Mouse (Mus musculus): Measurements from ENCODE around the gene Ppm1a. TPM values are rescaled to one million over a fixed set of nuclear protein-coding genes. Genes with fewer than 3 reads are reported as not detected.

The Ppm1a gene
- 100 to 1,000 TPM; 156 to 160 TPM for total RNA-seq (2021)
- long read RNA-seq, experiment 1, full-length matches to known transcripts = 135 of 147 reads
- long read RNA-seq, experiment 1, partial matches to known transcripts = 7 of 147 reads
- long read RNA-seq, experiment 1, other reads (novel, unspliced or antisense) = 5 of 147 reads
- long read RNA-seq, experiment 2, full-length matches to known transcripts = 131 of 149 reads
- long read RNA-seq, experiment 2, partial matches to known transcripts = 13 of 149 reads
- long read RNA-seq, experiment 2, other reads (novel, unspliced or antisense) = 5 of 149 reads

DNA sequence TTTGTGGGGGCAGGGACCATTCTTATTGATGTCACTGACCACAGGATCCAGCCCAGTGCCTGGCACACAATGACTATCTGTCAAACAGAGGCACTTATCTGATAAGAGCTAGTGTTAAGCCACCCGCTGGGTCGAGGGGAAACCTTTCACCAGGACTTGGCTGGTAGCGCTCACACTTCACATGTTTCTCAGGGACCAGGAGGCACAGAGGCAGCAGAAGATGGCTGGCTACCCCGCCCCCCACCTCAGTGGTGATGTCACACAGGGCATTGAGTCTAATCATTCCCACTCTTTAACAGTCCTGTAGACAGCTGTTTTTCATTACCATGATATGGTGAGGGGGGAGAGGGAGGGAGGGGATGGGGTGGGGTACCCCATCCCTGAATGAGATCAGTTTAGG lies at the start of gene Ppm1a:
Gene Ppm1a (plus strand): TSS at position 370 of the 400 bp plus-strand sequence.
- no peak for DNase-seq
- intact Hi-C loops (cut with DNase I; ENCODE audit: low total_unique reads) = no loop called here

DNA sequence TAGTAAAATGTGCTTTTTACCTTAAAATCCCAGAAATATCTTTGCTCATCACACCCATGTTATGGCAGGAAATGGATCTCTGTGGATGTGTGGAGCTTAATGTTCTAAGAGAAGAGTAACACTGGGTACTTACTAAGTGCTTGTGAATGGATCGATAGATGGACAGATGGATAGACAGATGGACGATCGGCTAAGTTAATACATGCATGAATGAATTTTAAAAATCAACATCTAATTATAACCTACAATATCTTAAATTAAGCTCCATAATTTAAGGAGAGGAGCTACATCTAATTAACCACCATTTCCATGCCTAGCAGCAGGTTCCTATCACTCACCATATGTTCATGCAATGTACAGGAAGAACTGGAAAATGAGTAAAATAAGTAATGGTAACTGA lies 47.3 kb upstream of the Ppm1a start:
- no peak for DNase-seq
- intact Hi-C loops (cut with DNase I; ENCODE audit: low total_unique reads) = no loop called here

DNA sequence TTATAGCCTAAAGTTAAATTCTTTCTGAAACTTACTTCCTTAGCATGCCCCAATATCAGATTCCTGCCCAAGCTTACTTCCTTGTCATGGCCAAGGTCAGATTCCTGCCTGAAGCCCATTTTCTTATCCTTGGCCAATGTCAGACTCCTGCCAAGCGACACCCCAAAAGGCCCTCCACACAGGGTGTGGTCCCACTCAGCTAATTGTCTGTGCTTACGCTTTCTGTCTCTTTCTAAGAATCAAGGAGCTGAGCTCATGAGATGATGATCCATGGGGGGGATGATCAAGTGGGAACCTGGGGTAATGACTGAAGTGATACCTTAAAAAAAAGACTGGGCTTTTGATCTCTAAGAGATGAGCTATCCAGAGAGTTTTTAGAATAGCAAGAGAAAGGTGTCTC lies 42.4 kb upstream of the Ppm1a start:
- intact Hi-C loops (cut with DNase I; ENCODE audit: low total_unique reads) = no loop called here
- no peak for DNase-seq

DNA sequence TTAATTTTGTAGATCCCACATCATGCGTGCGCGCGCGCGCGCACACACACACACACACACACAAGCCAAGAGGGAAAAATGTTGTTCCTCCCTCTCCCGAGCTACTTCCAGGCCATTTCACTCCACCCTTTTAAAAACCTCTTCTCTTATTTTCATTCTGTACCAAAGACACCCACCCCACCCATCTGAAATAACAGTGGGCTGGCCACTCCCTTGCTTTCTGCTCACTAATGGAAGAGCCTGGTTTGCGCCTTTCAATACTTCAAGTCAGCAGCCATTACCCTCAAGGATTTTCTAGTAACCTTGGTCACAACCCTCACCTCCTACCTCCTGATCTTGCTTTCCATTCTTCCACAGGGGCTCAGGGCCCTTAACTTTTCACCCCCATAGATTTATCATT lies 41.4 kb upstream of the Ppm1a start:
- intact Hi-C loops (cut with DNase I; ENCODE audit: low total_unique reads) = no loop called here

DNA sequence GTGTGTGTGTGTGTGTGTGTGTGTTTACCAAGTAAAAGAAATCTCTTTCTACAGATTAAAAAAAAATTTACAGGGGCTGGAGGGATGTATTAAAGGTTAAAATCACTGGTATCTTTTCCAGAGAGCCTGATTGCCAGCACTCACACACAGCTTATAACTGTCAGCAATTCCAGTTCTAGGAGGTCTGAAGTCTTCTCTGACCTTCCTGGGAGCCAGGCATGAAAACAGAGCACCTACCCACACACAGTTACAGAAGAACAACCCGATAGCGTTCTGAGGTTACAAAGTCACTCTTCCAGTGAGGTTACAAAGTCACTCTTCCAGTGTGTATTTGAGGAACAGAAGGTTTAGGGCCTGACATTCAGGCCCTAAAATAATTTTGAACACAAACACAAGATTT lies 38.2 kb upstream of the Ppm1a start:
- intact Hi-C loops (cut with DNase I; ENCODE audit: low total_unique reads) = no loop called here
- no peak for DNase-seq

More for the DNA sequence above, 41.4 kb upstream of the Ppm1a start:
- no peak for DNase-seq

DNA sequence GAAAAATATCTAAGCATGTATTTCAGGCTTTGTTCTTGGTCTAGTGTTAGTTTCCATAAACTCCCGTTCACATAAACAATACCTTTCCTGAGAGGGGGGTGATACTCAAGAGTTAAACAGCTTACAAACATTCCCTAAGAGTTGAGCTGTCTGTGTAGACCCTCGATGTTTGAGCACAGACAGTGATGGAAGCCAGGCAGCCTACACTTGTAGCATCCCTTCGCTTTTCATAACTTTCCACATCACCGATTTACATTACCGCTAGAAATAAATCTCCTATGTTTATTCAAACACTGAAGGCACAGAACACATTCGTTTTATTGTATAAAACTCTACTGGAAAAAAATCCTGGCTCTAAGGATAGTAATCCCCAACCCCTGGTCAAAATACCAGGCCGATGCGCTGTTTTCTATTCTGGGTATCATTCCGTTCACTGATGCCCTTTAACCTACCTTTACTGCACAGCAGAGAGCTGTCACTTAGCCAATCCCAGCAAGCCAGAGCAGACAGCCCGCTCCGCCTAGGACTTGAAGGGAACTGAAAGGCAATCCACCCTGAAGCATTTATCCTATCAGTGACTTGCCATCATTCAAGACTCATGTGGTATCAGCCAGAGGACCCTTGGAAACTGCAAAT lies 37.7 kb upstream of the Ppm1a start:
- intact Hi-C loops (cut with DNase I; ENCODE audit: low total_unique reads) = no loop called here
- DNase-seq = no peak

DNA sequence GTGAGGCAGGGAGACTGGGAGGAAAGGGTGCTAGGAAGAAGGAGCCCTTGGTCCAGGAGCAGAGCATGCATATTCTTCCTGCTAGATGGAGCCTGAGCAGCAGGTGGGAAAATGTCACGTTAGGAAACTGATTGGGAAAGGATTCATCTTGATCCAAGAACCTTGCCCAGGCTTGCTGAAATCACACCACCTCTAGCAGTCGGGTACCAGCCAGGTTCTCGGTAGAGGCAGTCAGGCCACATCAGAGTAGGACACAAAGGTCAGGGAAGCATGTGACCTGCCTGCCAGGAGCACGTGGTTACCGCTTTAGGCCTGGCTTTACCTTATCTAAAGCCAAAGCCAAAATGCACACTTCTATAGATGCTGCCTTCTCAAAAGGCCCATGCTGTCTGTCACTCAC lies 35.5 kb upstream of the Ppm1a start:
- no peak for DNase-seq
- intact Hi-C loops (cut with DNase I; ENCODE audit: low total_unique reads) = no loop called here

DNA sequence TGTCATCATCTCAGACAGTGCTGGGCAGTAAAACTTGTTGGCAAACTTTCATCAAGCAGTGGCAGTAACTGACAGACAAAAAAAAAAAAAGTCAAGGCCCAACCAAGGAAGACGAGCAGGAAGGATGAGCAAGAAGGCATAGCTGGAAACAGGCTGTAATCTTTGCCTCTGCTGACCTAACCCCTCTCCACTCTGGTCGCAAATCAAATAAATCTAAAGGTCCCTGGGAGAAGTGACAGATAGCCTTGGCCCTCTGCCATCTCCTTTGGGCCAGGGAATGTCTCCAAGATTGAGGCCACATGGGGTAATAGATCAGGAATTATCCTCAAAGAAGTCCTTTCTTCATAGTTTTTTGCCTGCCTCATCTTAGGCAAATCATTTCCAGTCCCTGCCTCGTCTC lies 33.3 kb upstream of the Ppm1a start:
- peak; percentile 8 for DNase-seq
- intact Hi-C loops (cut with DNase I; ENCODE audit: low total_unique reads) = no loop called here

DNA sequence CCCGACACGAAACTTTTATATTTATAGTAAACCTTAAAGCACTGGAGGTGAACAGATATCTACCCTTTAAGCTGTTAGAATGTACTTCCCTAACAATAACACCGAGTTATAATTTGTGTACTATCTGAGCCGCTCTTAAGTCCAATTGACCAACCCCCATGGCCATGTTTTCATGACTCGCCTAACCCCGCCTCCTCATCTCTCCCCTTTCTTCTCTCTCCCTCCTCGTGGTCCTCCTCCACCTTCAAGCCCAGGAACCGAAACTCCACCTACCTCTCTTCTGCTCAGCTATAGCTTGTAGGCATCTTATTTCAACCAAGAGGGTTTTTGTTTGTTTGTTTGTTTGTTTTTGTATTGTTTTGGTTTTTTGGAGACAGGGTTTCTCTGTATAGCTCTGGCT lies 30.2 kb upstream of the Ppm1a start:
- DNase-seq = no peak
- intact Hi-C loops (cut with DNase I; ENCODE audit: low total_unique reads) = no loop called here

DNA sequence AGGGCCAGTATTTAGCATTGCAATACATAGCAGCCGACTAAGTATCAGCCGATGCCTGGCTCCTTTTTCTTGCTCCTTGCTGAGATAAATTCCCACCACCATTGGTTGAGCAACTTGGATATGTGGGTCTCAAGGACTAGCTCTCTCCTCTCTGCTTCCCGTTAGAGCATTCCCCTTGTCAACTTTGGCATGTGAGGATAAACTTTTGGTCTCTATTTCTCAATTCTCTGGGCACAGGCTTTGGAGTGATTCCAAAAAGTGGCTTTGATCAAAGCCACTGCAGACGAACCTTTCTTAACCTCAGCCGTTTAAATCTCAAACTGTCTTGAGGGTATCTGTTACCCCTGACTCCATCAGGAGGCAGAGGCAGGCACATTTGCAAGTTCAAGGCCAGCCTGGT lies 29.6 kb upstream of the Ppm1a start:
- intact Hi-C loops (cut with DNase I; ENCODE audit: low total_unique reads) = no loop called here
- DNase-seq = no peak

DNA sequence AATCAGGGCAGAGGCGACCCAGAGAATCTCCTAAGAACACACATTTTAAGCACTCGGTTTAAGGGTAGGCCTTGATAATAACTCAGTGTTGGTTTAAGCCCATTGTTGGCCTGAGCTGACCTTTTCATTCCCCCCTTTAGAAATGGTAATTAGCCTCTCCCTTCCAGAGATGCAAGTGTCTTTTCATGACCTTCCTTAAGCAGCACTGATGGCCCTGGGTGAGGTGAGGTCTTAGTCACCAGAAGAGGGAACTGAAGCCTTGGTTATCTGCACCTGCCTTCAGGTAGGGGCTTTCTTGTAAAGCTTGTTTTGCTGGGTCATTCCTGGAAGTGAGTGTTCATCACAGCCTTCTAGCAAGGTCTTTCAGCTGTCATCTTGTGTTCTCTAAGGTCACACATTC lies 23.1 kb upstream of the Ppm1a start:
- no peak for DNase-seq
- intact Hi-C loops (cut with DNase I; ENCODE audit: low total_unique reads) = no loop called here

DNA sequence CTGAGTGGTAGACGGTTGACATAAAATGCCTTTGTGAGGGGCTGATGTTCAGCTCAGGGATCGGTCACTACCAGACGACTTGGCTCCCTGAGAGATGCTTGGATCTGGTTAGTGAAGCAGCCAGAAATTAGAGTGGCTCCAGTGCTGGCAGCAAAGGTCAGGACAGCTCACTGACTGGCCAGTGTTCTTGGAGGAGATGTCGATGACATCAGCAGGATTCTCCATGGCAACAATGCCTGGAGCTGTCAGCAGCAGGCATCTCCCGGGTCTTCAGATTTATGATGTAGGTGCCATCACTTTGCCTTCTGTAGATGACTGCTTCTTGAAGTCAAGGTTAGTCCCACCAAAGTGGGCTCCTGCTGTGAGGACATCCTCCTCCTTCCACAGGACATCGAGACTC lies 16.1 kb upstream of the Ppm1a start:
- intact Hi-C loops (cut with DNase I; ENCODE audit: low total_unique reads) = no loop called here
- no peak for DNase-seq

DNA sequence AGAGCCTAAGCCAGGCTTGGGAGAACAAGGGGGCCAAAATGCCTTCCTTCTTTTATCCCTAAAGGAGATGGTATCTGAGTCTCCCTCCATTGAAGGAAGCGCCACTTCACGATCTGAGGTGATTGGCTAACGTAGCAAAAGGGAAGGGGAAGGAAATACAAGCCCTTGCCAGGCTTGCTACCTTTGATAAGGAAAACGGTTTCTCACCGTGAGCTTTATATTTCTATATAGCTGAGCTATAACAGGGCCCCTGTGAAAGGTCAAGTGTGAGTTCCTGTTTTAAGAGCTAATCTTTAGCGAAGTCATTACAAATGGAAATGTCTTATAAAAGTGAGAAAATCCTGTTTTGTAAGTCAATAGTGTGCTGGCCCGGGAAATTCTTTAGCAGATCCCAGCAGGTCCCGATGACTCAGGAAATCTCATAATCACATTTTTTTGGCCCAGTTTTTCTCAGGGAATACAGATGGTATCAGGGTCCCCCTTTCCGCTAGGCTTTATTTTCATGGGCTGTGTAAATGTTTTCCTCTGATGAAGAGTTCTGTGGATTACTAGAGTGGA lies 12.4 kb upstream of the Ppm1a start:
- intact Hi-C loops (cut with DNase I; ENCODE audit: low total_unique reads) = no loop called here
- no peak for DNase-seq

DNA sequence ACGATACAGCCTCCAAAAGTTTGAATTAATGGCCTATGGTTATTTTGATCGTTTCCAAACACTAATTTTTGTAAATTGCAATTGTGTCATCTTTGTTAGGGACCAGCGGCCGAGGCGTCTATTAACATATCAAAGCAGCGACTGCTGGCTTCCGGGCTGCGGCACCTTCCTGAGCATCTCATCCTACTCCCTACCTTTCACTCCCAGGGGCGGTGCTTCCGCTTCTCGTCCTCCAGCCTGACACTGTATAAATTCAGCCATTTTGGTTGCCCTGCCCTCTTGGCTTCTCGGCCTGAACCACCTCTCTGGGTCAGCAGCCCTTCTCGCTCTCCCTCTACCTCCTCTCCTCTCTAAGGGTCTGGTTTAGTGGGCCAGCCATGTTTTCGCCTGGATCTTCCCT lies 11.8 kb upstream of the Ppm1a start:
- intact Hi-C loops (cut with DNase I; ENCODE audit: low total_unique reads) = no loop called here
- no peak for DNase-seq

DNA sequence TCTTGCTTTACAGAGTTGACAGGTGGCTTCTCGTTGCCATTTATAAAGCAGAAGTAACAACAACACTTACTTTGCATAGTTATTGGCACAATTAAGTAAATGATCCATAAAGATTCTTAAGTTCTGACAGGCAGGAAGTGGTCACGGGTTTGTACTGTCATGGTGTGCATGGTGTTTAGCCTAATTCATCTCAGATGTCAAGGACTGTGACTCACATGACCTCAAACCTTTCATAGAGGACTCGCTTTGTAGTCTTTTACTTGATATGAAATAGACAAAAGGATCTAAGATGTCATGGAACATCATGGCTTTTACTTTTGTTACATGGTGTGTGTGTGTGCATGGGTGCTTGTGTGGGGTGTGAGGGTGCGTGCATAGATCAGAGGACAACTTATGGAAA lies 8.9 kb upstream of the Ppm1a start:
- intact Hi-C loops (cut with DNase I; ENCODE audit: low total_unique reads) = no loop called here
- no peak for DNase-seq

DNA sequence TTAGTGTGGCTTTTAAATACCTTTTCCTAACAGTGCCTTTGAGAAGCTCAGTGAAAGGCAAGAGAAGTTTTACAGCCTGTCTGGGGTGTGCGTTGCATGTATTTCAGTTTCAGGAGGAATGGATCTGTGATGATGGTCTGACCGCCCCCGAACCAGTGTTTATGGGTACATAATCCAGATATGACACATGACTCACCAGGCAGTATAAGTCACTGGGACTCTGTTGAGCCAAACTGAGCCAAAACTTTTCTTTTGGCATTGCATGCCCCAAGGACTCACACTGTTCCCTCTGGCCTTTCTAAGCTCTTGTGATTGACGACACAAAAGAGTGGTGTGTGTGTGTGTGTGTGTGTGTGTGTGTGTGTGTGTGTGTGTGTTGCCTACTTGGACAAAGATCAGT lies 8.4 kb upstream of the Ppm1a start:
- intact Hi-C loops (cut with DNase I; ENCODE audit: low total_unique reads) = no loop called here
- DNase-seq = no peak

DNA sequence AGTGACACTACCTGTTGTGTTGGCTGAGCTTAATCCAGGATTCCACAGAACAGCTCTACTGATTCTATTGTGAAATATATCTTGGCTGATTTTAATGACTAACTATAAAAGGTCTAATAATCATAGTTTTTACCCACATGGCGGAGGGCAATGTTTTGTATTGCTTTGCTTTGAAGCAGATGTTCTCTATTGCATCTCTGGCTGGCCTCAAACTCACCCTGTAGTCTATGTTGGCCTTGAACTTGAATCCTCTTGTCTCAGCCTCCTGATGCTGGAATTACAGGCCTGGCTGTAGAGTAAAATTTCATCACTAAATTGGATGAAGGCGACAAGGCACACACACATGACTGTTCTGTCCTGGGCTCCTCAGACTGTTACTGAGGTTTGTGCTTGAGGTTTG lies 7.8 kb upstream of the Ppm1a start:
- intact Hi-C loops (cut with DNase I; ENCODE audit: low total_unique reads) = no loop called here
- DNase-seq = no peak

DNA sequence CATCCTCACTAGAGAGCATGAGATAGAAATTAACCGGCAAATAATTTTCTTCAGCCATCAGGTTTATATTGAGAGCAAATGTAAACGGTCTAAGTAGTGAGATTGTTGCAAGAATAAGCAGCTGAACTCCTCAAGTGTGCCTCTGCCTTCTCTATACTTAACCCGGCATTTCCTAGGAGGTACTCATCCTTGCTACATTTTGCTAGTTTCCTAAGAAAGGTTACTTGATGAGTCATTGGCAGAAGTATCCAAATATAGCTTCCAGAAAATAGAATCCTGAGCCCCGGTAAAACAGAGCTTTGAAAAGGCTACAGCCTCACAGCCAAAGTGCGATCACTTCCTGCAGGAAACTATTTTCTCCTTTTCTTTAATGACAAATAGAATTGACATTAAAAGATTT lies 7.2 kb upstream of the Ppm1a start:
- intact Hi-C loops (cut with DNase I; ENCODE audit: low total_unique reads) = no loop called here
- no peak for DNase-seq

DNA sequence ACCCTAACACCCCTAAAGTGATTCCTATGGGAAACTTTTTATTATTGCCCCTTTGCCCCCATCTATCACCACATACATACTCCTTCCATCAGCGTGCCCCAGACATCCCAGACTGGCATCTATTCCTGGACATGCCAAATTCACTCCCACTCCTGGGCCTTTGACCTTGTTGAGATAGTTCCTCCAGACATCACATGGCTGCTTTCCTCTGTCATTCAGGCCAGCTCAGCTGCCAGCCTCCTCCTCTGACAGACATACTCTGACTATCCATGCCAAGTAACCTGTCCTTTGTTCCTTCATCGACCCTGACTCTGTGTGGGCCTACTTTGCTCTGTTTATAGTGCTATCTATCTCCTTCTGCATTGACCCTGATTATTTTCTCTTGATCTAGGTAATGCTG lies 6.6 kb upstream of the Ppm1a start:
- DNase-seq = no peak
- intact Hi-C loops (cut with DNase I; ENCODE audit: low total_unique reads) = no loop called here

DNA sequence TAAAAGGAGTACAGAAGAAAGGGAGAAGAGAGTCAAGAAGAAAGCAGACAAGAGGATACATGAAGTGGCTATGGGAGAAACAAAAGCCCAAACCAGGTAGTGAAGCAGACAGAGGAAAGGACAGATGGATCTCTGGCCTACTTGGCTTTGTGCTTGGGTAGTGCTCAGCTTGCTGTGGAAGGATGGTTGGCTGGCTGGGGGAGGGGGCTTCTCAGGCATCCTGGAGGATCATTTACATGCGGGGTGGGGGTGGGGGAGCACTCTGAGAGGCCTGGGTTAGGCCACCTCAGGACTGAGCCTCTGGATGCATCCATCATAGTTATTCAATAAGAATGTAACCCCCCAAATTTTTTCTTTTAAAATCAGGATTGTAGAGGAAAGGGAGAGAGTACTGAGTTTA lies 341 bp downstream of the Ppm1a start:
- DNase-seq = no peak
- intact Hi-C loops (cut with DNase I; ENCODE audit: low total_unique reads) = no loop called here

DNA sequence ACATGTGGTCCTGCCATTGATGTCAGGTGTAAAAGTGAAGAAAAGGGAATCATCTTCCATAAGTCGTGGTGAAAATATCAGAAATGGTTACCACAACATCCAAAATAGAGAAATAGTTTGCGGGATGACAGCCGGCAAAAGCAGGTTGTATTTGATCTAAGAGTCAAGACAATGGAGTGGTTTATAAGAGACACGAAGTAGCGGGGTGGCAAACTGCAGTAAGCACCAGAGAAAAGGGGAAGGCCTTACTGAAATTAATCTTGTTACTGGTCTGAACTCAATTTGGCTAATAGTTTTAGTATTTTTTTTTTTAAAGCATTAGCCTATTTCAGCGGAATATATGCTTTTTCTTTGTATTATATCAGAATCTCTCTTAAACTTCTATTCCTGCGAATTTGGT lies 2.7 kb downstream of the Ppm1a start:
- intact Hi-C loops (cut with DNase I; ENCODE audit: low total_unique reads) = no loop called here

More for the DNA sequence above, 2.7 kb downstream of the Ppm1a start:
- DNase-seq = no peak
